Mouse (Mus musculus): ENCODE measurements around the gene Rhoj. TPM values are rescaled to one million over a fixed set of nuclear protein-coding genes. Genes with fewer than 3 reads are reported as not detected.

Gene Rhoj
- total and polyA plus RNA-seq, 3 experiments: not detected

DNA sequence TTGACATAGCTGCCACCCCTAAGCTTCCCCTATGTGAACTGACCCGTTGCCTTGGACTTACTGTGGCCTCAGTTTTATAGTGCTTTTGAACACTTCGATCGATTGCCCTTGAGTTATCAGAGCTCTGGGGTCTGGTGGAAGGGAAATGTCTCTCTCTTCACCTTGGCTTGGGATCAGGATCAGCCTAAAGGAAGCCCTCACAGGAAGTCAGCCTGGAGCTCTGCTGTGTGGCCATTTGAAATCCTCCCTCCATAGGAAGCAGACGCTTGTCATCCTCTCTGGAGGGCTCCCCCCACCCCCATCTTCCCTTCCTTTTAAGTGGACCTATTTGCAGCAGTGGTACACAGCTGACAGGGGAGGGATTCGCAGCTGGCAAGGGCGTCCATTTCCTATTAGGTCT lies 1.6 kb downstream of the Rhoj start:
- Histone ChIP-seq H3K9me3 (replicated peaks; ENCODE audit: low read length) (no peaks in the 10 kb centered on the region), H3K27me3 (replicated peaks) (no peaks in the 10 kb centered on the region), H3K9ac (ENCODE audit: insufficient read depth, low read depth) (no peak overlapping the region), H3K4me3 (replicated peaks in 1 of 3; ENCODE audit: low read depth in 2 of 3, low read length in 2 of 3, poor library complexity in 1 of 3) (no peak overlapping the region), H3K4me1 (ENCODE audit: control insufficient read depth in 1 of 2, insufficient read depth in 2 of 2) (0 out of 4 replicates have a peak, but pooled peaks cover 0 to 2% of the 10 kb centered on the region in 2 experiments), H3K4me2 (ENCODE audit: insufficient read depth, low read depth, poor library complexity, severe bottlenecking) (no peak overlapping the region), H3K36me3 (replicated peaks in 1 of 2; ENCODE audit: control insufficient read depth in 1 of 2, insufficient read depth in 1 of 2, low read length in 1 of 2) (no peaks in the 10 kb centered on the region), H3K79me2 (replicated peaks; ENCODE audit: control insufficient read depth, extremely low read depth, insufficient read depth, poor library complexity, severe bottlenecking) (no peaks in the 10 kb centered on the region), H3K27ac (ENCODE audit: insufficient read depth, low read depth) (no peak overlapping the region)
- in situ Hi-C loops (cut with MboI; ENCODE audit: low pct_ligation_motif_present, low pct_unique_long_range_greater_than_20kb, low sequenced_read_pairs) (no loop called here), dilution Hi-C loops (cut with MboI; ENCODE audit: extremely low pct_ligation_motif_present, extremely low pct_unique_long_range_greater_than_20kb, low sequenced_read_pairs) (no loop called here)
- no peak for DNase-seq (ENCODE audit: extremely low read depth)
- TF ChIP-seq IRF4 (IDR thresholded peaks at IDR 0.05; ENCODE audit: low read depth, low read length): no peak
- TF ChIP-seq BHLHE40 (IDR thresholded peaks at IDR 0.05; ENCODE audit: low read depth, low read length): no peak

DNA sequence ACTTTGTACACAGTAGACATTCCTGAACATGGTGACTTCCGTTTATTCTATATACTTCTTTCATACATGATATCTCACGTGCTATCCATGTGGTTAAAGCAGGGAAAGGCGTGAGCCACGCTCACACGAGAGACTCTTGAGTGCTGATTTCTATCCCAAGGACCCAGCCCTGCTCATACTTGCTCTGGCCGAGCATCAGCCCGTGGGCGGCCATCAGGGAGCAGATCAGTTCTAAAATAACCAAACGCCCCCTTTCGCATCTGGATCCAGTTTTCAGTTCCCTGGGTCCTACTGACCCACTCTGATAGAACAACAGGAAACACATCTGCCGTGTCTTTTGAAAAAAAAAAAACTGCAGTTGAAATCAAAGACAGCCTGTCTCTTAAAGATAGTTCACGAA lies 2.6 kb downstream of the Rhoj start:
- no peak for DNase-seq (ENCODE audit: extremely low read depth)
- in situ Hi-C loops (cut with MboI; ENCODE audit: low pct_ligation_motif_present, low pct_unique_long_range_greater_than_20kb, low sequenced_read_pairs) (no loop called here), dilution Hi-C loops (cut with MboI; ENCODE audit: extremely low pct_ligation_motif_present, extremely low pct_unique_long_range_greater_than_20kb, low sequenced_read_pairs) (no loop called here)
- Histone ChIP-seq H3K9ac (ENCODE audit: insufficient read depth, low read depth) (no peak overlapping the region), H3K27me3 (replicated peaks) (no peaks in the 10 kb centered on the region), H3K79me2 (replicated peaks; ENCODE audit: control insufficient read depth, extremely low read depth, insufficient read depth, poor library complexity, severe bottlenecking) (no peaks in the 10 kb centered on the region), H3K27ac (ENCODE audit: insufficient read depth, low read depth) (no peak overlapping the region), H3K4me1 (ENCODE audit: control insufficient read depth in 1 of 2, insufficient read depth in 2 of 2) (no peaks in the 10 kb centered on the region), H3K4me3 (replicated peaks in 1 of 3; ENCODE audit: low read depth in 2 of 3, low read length in 2 of 3, poor library complexity in 1 of 3) (no peak overlapping the region), H3K36me3 (replicated peaks in 1 of 2; ENCODE audit: control insufficient read depth in 1 of 2, insufficient read depth in 1 of 2, low read length in 1 of 2) (no peaks in the 10 kb centered on the region), H3K4me2 (ENCODE audit: insufficient read depth, low read depth, poor library complexity, severe bottlenecking) (no peak overlapping the region), H3K9me3 (replicated peaks; ENCODE audit: low read length) (no peaks in the 10 kb centered on the region)
- TF ChIP-seq POLR2AphosphoS2 (IDR thresholded peaks at IDR 0.05; ENCODE audit: low read depth, low read length): no peak
- no peak for TF ChIP-seq MAX (IDR thresholded peaks at IDR 0.05; ENCODE audit: low read length)
- TF ChIP-seq MXI1 (IDR thresholded peaks at IDR 0.05; ENCODE audit: low read depth, low read length): no peak
- TF ChIP-seq ETS1 (conservative IDR thresholded peaks at IDR 0.05; ENCODE audit: low read depth, low read length): no peak
- no peak for TF ChIP-seq ZKSCAN1 (IDR thresholded peaks at IDR 0.05; ENCODE audit: borderline replicate concordance, low read depth, low read length)
- TF ChIP-seq ZNF384 (IDR thresholded peaks at IDR 0.05; ENCODE audit: low read depth, low read length): no peak
- no peak for TF ChIP-seq RCOR1 (conservative IDR thresholded peaks at IDR 0.05; ENCODE audit: low read depth, low read length)
- no peak for TF ChIP-seq POLR2A (IDR thresholded peaks at IDR 0.05; ENCODE audit: low read depth, low read length)
- no peak for TF ChIP-seq IRF4 (IDR thresholded peaks at IDR 0.05; ENCODE audit: low read depth, low read length)
- no peak for TF ChIP-seq E2F4 (IDR thresholded peaks at IDR 0.05; ENCODE audit: insufficient replicate concordance, low read depth, low read length)
- TF ChIP-seq MAZ (IDR thresholded peaks at IDR 0.05; ENCODE audit: low read depth, low read length): no peak
- TF ChIP-seq MYC (IDR thresholded peaks at IDR 0.05; ENCODE audit: low read depth, low read length): no peak

DNA sequence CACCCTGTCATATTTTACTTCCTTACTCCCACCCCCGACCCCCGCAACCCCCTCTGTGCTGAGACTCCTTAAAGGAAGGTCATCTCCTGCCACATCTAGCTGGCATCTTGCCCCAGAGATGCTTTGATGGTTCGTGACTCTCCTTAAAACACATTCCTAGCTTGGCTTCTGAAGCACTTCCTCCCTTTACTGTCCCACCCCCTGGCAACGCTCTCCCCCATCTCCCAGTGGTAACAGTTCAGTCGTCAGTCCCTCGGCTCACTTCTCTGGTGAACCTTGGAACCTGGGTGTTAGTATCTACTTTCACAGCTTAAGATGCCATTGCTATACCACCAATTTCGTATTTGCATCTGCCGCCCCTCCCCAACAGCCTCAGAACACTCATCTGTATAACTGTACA lies 3.8 kb downstream of the Rhoj start:
- DNase-seq (ENCODE audit: extremely low read depth): no peak
- Histone ChIP-seq H3K79me2 (replicated peaks; ENCODE audit: control insufficient read depth, extremely low read depth, insufficient read depth, poor library complexity, severe bottlenecking) (no peaks in the 10 kb centered on the region), H3K9ac (ENCODE audit: insufficient read depth, low read depth) (no peak overlapping the region), H3K9me3 (replicated peaks; ENCODE audit: low read length) (no peaks in the 10 kb centered on the region), H3K4me3 (replicated peaks in 1 of 3; ENCODE audit: low read depth in 2 of 3, low read length in 2 of 3, poor library complexity in 1 of 3) (no peak overlapping the region), H3K4me2 (ENCODE audit: insufficient read depth, low read depth, poor library complexity, severe bottlenecking) (no peak overlapping the region), H3K27ac (ENCODE audit: insufficient read depth, low read depth) (no peak overlapping the region), H3K36me3 (replicated peaks in 1 of 2; ENCODE audit: control insufficient read depth in 1 of 2, insufficient read depth in 1 of 2, low read length in 1 of 2) (no peaks in the 10 kb centered on the region), H3K4me1 (ENCODE audit: control insufficient read depth in 1 of 2, insufficient read depth in 2 of 2) (no peaks in the 10 kb centered on the region), H3K27me3 (replicated peaks) (no peaks in the 10 kb centered on the region)
- in situ Hi-C loops (cut with MboI; ENCODE audit: low pct_ligation_motif_present, low pct_unique_long_range_greater_than_20kb, low sequenced_read_pairs) (no loop called here), dilution Hi-C loops (cut with MboI; ENCODE audit: extremely low pct_ligation_motif_present, extremely low pct_unique_long_range_greater_than_20kb, low sequenced_read_pairs) (no loop called here)
- TF ChIP-seq BHLHE40 (IDR thresholded peaks at IDR 0.05; ENCODE audit: low read depth, low read length) (no peak), UBTF (IDR thresholded peaks at IDR 0.05; ENCODE audit: low read depth, low read length) (no peak), RCOR1 (conservative IDR thresholded peaks at IDR 0.05; ENCODE audit: low read depth, low read length) (no peak), SMC3 (IDR thresholded peaks at IDR 0.05; ENCODE audit: low read depth, low read length) (no peak), MXI1 (IDR thresholded peaks at IDR 0.05; ENCODE audit: low read depth, low read length) (no peak), MAX (IDR thresholded peaks at IDR 0.05; ENCODE audit: low read length) (no peak), CTCF (conservative IDR thresholded peaks at IDR 0.05 in 1 of 2, IDR thresholded peaks at IDR 0.05 in 1 of 2; ENCODE audit: low read depth in 2 of 2, low read length in 2 of 2) (no peak), NELFE (IDR thresholded peaks at IDR 0.05; ENCODE audit: low read depth, low read length) (no peak), KAT2A (IDR thresholded peaks at IDR 0.05; ENCODE audit: insufficient replicate concordance, low read length) (no peak), TBP (conservative IDR thresholded peaks at IDR 0.05; ENCODE audit: low read depth, low read length) (no peak), USF1 (IDR thresholded peaks at IDR 0.05; ENCODE audit: low read depth, low read length) (no peak), ZNF384 (IDR thresholded peaks at IDR 0.05; ENCODE audit: low read depth, low read length) (no peak)
